Mouse (Mus musculus): ENCODE measurements around the gene Gaa. TPM values are rescaled to one million over a fixed set of nuclear protein-coding genes. Genes with fewer than 3 reads are reported as not detected.

The Gaa gene
- 139 and 145 TPM in 2 replicates for polyA plus RNA-seq (2012)

DNA sequence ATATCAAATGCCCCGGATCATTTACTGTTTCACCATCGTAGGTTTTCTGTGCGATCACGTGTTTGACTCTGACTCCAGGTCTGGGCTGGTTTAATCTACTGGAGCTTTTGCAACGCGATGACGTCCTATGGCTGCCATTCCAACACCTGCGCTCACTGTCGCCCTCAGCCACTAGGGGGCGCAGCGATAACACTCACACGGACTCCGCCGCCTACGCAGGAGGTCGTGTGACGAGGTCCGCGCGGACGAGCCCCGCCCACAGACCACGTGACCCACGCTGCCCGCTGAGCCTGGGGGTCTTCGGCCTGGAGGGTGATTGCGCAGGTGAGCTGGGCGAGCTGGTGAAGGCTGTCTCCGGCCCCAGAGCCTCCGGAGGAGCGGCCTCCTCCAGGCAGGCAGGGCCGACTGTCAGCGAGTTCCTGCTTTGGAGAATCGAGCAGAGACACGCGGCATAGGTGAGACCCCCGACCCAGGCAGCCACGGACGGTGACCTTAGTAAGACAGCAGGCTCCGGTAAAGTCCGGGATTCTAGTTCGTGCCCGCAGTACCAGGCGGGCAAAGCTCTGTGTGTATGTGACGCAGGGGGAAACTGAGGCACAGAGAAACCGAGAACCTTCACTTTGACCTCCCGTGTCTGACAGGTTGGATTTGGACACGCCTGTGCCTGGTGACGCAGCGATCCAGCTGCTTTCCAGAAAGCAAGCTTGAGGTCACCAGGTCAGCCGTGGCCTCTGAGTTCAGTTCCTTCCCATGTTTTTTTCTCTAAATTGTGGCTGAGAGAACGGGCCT, at the start of gene Gaa:
Gene Gaa, plus strand, starts transcription at position 120 of the 789 bp plus-strand sequence.

DNA sequence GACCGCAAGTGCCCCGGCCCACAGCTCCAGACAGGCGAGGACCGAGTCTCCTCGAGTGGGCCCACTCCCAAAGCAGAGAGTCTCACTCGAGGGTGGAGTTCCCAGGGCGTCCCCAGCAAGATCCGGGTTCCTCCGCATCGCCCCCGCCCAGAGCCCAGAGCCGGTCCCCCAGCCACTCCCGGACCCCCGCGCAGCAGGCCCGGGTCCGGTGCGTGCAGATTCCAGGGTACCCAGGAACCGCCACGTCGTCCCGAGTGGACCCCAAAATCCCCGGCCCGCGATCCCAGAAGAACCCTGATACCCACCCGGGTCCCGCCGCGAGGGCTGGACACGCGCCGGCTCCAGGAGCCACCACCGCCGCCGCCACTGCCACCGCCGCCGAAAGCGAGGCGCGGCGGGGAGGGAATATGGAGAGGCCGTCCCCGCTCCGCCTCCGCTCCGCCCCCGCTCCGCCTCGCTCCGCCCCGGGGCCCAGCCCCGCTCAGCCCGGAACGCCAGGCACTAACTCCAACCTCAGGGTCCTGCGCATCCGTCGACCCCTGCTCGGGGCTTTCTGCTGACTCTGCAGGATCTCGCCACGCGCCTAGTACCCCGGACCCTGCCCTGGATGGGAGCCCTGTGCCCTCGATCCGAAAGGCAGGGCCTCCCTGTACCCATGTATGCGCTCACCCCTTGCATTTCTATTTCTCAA, 39.5 kb upstream of the Gaa start, which contains the start of the genes Tbc1d16 and Ccdc40:
Gene Tbc1d16, minus strand, starts transcription at position 409 of the 691 bp plus-strand sequence.
Gene Ccdc40, plus strand, starts transcription at position 482 of the 691 bp plus-strand sequence.

DNA sequence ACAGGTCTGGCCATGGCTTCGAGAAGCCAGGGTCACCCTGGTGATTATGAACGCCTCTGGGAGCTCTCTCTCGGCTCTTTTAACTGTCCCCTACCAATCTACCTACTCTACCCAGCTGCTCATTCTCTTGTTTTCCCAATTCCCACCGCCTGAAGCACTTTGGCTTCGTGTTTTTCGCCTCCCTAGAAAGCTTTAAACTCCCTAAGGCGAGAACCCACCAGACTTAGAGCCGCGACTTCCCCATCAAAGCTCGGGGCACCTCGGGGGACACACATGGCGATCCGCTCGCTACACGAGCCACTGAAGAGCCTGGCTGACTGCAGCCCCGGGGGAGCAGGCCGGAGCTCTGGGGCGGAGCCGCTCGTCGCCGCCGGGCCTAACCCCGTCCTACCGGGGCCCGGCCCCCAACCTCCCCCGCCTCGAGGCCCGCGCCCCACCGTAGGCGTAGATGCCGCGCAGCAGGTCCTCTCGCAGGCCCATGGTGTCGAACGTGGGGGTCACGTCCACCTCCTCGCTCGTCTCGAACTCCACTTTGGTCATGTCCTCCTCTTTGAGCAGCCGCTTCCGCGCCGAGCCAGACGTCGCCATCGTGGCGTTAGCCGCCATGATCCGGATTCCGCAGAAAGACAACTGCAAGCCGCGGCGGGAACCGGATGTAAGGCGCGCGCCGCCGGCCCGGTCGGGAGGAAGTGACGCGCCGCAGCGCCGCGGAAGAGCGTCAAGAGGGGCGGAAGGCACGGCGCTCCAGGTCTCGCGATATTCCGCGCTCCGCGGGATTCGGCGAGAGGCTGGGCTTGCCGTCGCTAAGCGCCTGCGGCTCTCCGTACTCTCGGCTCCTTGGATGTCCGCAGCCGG, 31.9 kb downstream of the Gaa start, which contains the start of gene Eif4a3:
Gene Eif4a3, minus strand, starts transcription at position 699 of the 855 bp plus-strand sequence.

GRCm38 (mm10) chr11:119307658-119307867, 39.9 kb downstream of the Gaa start, which contains the start of gene Card14:
TSS of gene Card14 (plus strand) at chr11:119307768.

Other genes starting within 250 kb of the Gaa start
- 5.2 and 7.9 TPM in 2 replicates for gene Cbx2, start 244.9 kb upstream of the Gaa start, polyA plus RNA-seq (2012)
- gene Cbx8, start 226.9 kb upstream of the Gaa start, polyA plus RNA-seq (2012) = 14.2 TPM in 2 replicates
- 159 and 168 TPM in 2 replicates for gene Cbx4, start 181.7 kb upstream of the Gaa start, polyA plus RNA-seq (2012)
- gene Tbc1d16, start 39.4 kb upstream of the Gaa start, polyA plus RNA-seq (2012) = 4.4 and 6.0 TPM in 2 replicates
- gene Ccdc40, start 39.3 kb upstream of the Gaa start, polyA plus RNA-seq (2012) = 7.7 and 10.5 TPM in 2 replicates
- 229 and 275 TPM in 2 replicates for gene Eif4a3, start 32.2 kb downstream of the Gaa start, polyA plus RNA-seq (2012)
- gene Card14, start 39.9 kb downstream of the Gaa start, polyA plus RNA-seq (2012) = not detected in 2 replicates
- 7.8 and 13.6 TPM in 2 replicates for gene Sgsh, start 87.6 kb downstream of the Gaa start, polyA plus RNA-seq (2012)
- 2.2 and 2.8 TPM in 2 replicates for gene Slc26a11, start 87.7 kb downstream of the Gaa start, polyA plus RNA-seq (2012)
- 4.4 and 5.8 TPM in 2 replicates for gene Rnf213, start 125.2 kb downstream of the Gaa start, polyA plus RNA-seq (2012)
- gene Endov, start 223.5 kb downstream of the Gaa start, polyA plus RNA-seq (2012) = 15.2 and 15.3 TPM in 2 replicates

Data from megakaryocyte-erythroid progenitor cell, adult 5 weeks (primary cell).